Mouse (Mus musculus): Measurements from ENCODE around the gene Zcchc3. TPM values are rescaled to one million over a fixed set of nuclear protein-coding genes. Genes with fewer than 3 reads are reported as not detected.

Gene Zcchc3
- polyA plus RNA-seq, 1 experiment from 2014 or later, result 47.9 TPM

GRCm38 (mm10) chr2:152398691-152399090 is 16.1 kb downstream of the Zcchc3 start:
- H3K36me3 ChIP-seq, result peaks cover 4% of the 10 kb centered on the region
- peak overlapping the region; percentile 84 for H3K4me2 ChIP-seq (replicated peaks)
- peak overlapping the region; percentile 98 for H3K27ac ChIP-seq
- no peaks in the 10 kb centered on the region for H3K9me3 ChIP-seq
- H3K4me1 ChIP-seq, result peaks cover 31% of the 10 kb centered on the region
- H3K27me3 ChIP-seq (replicated peaks), result no peaks in the 10 kb centered on the region
- peak overlapping the region; percentile 97 for H3K9ac ChIP-seq
- peak; percentile 74 for ATAC-seq (ENCODE audit: low FRiP score, low read depth)
- under 1% methylated on average over 38 of the region's 38 CpGs for WGBS
- peak overlapping the region; percentile 94 for H3K4me3 ChIP-seq

DNA sequence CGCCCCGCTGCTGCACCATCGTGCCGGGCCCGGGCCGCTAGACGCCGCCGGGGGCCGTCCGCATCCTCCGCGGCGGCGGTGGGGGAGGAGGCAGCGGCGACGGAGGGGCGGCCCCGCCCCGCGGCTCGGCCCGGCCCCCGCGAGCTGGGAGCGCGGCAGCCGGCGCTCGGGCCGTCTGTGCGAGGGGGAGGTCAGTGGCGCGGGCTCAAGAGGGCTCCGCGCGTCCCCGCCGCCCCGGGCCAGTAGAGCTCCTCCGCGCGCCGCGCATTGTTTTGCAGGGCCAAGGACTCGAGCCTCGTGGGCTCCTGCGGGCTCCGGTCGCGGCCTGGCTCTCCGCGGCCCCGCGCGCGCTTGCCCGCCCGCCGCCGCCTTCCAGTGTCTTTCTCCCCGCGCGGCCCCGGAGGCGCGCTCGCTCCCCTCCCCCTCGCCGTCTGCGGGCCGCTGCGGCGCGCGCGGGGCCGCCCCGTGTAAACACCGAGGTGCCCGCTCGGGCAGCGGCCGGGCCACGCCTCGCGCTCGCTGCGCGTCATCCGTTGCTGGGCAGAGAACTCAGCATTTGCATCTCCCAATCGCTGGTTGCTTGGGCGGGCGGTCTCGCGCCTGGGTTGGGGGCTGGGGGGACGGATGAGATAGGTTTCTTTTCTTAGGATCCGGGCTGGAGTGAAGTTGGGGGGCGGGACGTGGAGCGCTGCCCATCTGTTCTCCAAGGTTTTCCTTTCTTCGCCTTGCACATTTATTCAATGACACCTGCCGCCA is 17.0 kb downstream of the Zcchc3 start, which contains the start of gene Sox12:
Gene Sox12 (minus strand): TSS at position 384 of the 756 bp plus-strand sequence.
- H3K4me2 ChIP-seq (replicated peaks), result peak within 1 kb of the TSS; percentile 84
- H3K4me1 ChIP-seq, result peaks cover 37% of the 10 kb centered on the region
- H3K4me3 ChIP-seq, result peak within 1 kb of the TSS; percentile 94
- H3K9me3 ChIP-seq, result no peaks in the 10 kb centered on the region
- under 1% methylated on average over 92 of the region's 104 CpGs for WGBS
- peak within 1 kb of the TSS; percentile 97 for H3K9ac ChIP-seq
- H3K36me3 ChIP-seq, result peaks cover 4% of the 10 kb centered on the region
- ATAC-seq (ENCODE audit: low FRiP score, low read depth), result peak; percentile 70
- peak within 1 kb of the TSS; percentile 98 for H3K27ac ChIP-seq
- H3K27me3 ChIP-seq (replicated peaks), result no peaks in the 10 kb centered on the region

GRCm38 (mm10) chr2:152397004-152397589 is 17.7 kb downstream of the Zcchc3 start:
- peak; percentile 14 for ATAC-seq (ENCODE audit: low FRiP score, low read depth)
- Histone ChIP-seq H3K4me1 (peaks cover 37% of the 10 kb centered on the region), H3K9me3 (no peaks in the 10 kb centered on the region), H3K27ac (peak overlapping the region; percentile 98), H3K4me2 (replicated peaks) (peak overlapping the region; percentile 84), H3K27me3 (replicated peaks) (no peaks in the 10 kb centered on the region), H3K9ac (peak overlapping the region; percentile 97), H3K36me3 (peaks cover 4% of the 10 kb centered on the region), H3K4me3 (peak overlapping the region; percentile 94)
- under 1% methylated on average over 75 of the region's 77 CpGs for WGBS

GRCm38 (mm10) chr2:152396110-152397003 is 18.5 kb downstream of the Zcchc3 start:
- ATAC-seq (ENCODE audit: low FRiP score, low read depth), result peak; percentile 52
- Histone ChIP-seq H3K9ac (peak overlapping the region; percentile 97), H3K27me3 (replicated peaks) (no peaks in the 10 kb centered on the region), H3K27ac (peak overlapping the region; percentile 98), H3K4me1 (peaks cover 37% of the 10 kb centered on the region), H3K4me3 (peak overlapping the region; percentile 94), H3K36me3 (peaks cover 4% of the 10 kb centered on the region), H3K4me2 (replicated peaks) (peak overlapping the region; percentile 84), H3K9me3 (no peaks in the 10 kb centered on the region)
- under 1% methylated on average over 45 of the region's 46 CpGs for WGBS

GRCm38 (mm10) chr2:152395271-152395920 is 19.4 kb downstream of the Zcchc3 start:
- peak overlapping the region; percentile 97 for H3K9ac ChIP-seq
- WGBS, result 32% methylated on average over 13 of the region's 13 CpGs
- H3K27me3 ChIP-seq (replicated peaks), result no peaks in the 10 kb centered on the region
- H3K36me3 ChIP-seq, result peaks cover 4% of the 10 kb centered on the region
- H3K9me3 ChIP-seq, result no peaks in the 10 kb centered on the region
- peaks cover 37% of the 10 kb centered on the region for H3K4me1 ChIP-seq
- H3K4me2 ChIP-seq (replicated peaks), result peak overlapping the region; percentile 84
- peak overlapping the region; percentile 94 for H3K4me3 ChIP-seq
- no peak for ATAC-seq (ENCODE audit: low FRiP score, low read depth)
- no peak overlapping the region for H3K27ac ChIP-seq

- Histone ChIP-seq H3K27me3 (replicated peaks) (no peaks in the 10 kb centered on the region), H3K4me1 (peaks cover 27% of the 10 kb centered on the region), H3K9me3 (no peaks in the 10 kb centered on the region), H3K9ac (no peak overlapping the region), H3K27ac (no peak overlapping the region), H3K4me3 (peak overlapping the region; percentile 94; the same call in 1 of the 2 replicates), H3K36me3 (peaks cover 4% of the 10 kb centered on the region), H3K4me2 (replicated peaks) (peak overlapping the region; percentile 84)
- ATAC-seq (ENCODE audit: low FRiP score, low read depth), result no peak
- WGBS, result 61% methylated on average over 9 of the region's 9 CpGs
These were observed 21.4 kb downstream of the Zcchc3 start for GRCm38 (mm10) chr2:152393225-152394017.

DNA sequence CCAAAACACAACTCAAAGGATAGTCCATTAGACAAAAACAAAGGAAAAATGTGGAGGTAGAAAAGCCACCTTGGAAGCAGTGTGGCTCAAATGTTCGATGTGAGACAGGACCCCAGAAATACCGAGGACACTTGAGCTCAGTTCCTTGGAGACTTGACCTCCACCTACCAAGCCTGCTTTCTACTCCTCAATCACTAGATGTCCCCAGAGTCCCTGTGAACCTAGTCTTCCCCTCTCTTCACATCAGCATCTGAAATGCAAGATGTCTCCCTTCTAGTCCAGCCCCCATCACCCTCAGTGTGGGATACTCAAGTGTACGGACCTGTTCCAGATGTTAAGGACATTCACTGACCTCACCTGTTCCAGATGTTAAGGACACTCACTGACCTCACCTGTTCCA is 22.0 kb downstream of the Zcchc3 start:
- Histone ChIP-seq H3K9me3 (no peaks in the 10 kb centered on the region), H3K27me3 (replicated peaks) (no peaks in the 10 kb centered on the region), H3K4me1 (peaks cover 27% of the 10 kb centered on the region), H3K27ac (no peak overlapping the region), H3K4me2 (replicated peaks) (peak overlapping the region; percentile 84; the same call in 1 of the 2 replicates), H3K9ac (no peak overlapping the region), H3K4me3 (no peak overlapping the region), H3K36me3 (peaks cover 4% of the 10 kb centered on the region)
- WGBS, result 25% methylated on average over 3 of the region's 3 CpGs
- no peak for ATAC-seq (ENCODE audit: low FRiP score, low read depth)

DNA sequence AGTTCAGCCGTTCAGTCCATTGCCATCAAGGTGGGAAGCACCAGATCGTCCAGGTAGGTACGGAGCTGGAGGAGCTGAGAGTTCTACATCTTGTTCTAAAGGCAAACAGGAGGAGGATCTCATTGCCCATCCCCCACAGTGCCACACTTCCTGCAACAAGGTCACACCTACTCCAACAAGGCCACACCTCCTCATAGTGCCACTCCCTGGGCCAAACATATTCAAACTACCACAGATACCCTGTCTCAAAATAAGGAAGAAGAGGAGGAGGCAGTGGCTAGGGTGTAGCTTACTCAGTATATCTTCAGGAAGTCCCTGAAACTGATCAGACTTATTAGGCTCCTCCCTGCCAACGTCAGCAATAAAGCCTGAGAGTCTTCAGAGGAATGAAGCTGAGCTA is 30.6 kb downstream of the Zcchc3 start:
- no peak for ATAC-seq (ENCODE audit: low FRiP score, low read depth)
- H3K9ac ChIP-seq, result no peak overlapping the region
- no peak overlapping the region for H3K4me2 ChIP-seq (replicated peaks)
- H3K27ac ChIP-seq, result no peak overlapping the region
- H3K27me3 ChIP-seq (replicated peaks), result no peaks in the 10 kb centered on the region
- no peaks in the 10 kb centered on the region for H3K4me1 ChIP-seq
- H3K36me3 ChIP-seq, result no peaks in the 10 kb centered on the region
- H3K9me3 ChIP-seq, result no peaks in the 10 kb centered on the region
- H3K4me3 ChIP-seq, result no peak overlapping the region
- WGBS, result 91% methylated on average over 4 of the region's 4 CpGs

DNA sequence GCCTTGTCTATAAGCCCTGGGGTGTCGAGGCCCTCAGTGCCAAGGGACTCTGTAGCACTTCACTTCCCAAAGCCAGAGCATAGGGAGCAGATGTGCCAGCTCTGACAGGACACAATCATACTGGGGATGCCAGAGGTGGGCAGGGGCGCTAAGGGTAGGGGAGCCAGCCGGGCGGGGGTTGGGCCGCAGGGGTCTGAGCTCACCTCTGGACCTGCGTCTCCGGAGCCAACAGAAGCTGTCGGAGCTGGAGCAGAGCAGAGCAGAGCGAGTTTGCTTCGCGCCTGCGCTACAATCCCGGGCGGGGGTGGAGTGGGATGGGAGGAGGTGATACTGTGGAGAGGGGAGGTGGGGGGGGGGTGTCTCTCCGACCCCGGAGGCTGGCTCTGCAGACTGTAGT is 38.5 kb downstream of the Zcchc3 start, which contains the start of gene Nrsn2:
Gene Nrsn2 (minus strand): TSS at position 294 of the 397 bp plus-strand sequence.
- no peaks in the 10 kb centered on the region for H3K9me3 ChIP-seq
- H3K9ac ChIP-seq, result peak within 1 kb of the TSS; percentile 44
- peak within 1 kb of the TSS; percentile 19 for H3K4me3 ChIP-seq
- peak within 1 kb of the TSS; percentile 55 for H3K4me2 ChIP-seq (replicated peaks)
- H3K27me3 ChIP-seq (replicated peaks), result peaks cover 3% of the 10 kb centered on the region
- H3K36me3 ChIP-seq, result no peaks in the 10 kb centered on the region
- peak within 1 kb of the TSS; percentile 68; the same call in 1 of the 2 replicates for H3K27ac ChIP-seq
- ATAC-seq (ENCODE audit: low FRiP score, low read depth), result peak; percentile 78
- H3K4me1 ChIP-seq, result peaks cover 19% of the 10 kb centered on the region
- WGBS, result 5% methylated on average over 16 of the region's 16 CpGs

- H3K27ac ChIP-seq, result peak overlapping the region; percentile 68; the same call in 1 of the 2 replicates
- H3K4me1 ChIP-seq, result peaks cover 19% of the 10 kb centered on the region
- H3K4me2 ChIP-seq (replicated peaks), result peak overlapping the region; percentile 55
- no peaks in the 10 kb centered on the region for H3K9me3 ChIP-seq
- peak; percentile 90 for ATAC-seq (ENCODE audit: low FRiP score, low read depth)
- H3K9ac ChIP-seq, result peak overlapping the region; percentile 44
- peaks cover 3% of the 10 kb centered on the region for H3K27me3 ChIP-seq (replicated peaks)
- WGBS, result 4% methylated on average over 21 of the region's 21 CpGs
- peak overlapping the region; percentile 19 for H3K4me3 ChIP-seq
- H3K36me3 ChIP-seq, result no peaks in the 10 kb centered on the region
These were observed 39.0 kb downstream of the Zcchc3 start for GRCm38 (mm10) chr2:152375652-152376344.
